Mouse (Mus musculus): Measurements from ENCODE around the gene Ckap2l.

DNA sequence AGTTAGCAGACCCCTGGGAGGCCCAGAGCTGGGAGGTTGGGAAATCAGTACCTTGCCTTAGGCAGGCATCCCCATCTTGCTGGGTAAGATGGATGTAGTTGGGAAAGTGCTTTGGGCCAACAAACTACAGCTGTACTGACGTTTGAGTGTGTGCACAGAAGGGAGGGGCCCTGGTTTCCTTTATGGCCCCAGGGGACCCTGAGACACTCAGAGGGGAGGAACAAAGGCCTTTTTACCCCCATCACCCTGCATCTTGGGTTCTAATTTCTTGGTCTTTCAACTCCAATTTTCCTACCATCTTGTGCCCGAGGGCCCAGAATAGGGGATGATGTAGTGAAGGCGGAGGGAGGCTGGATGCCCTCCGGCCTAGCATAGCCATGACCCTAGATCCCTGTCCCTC lies 41.0 kb downstream of the Ckap2l start:
- TF ChIP-seq GATA1 (IDR thresholded peaks at IDR 0.05; ENCODE audit: borderline replicate concordance, low read length): no peak
- no peak for TF ChIP-seq FLI1 (IDR thresholded peaks at IDR 0.05; ENCODE audit: low read length)
